Mouse (Mus musculus) lung, postnatal 36 days (tissue): ENCODE measurements at regions not wholly inside any gene's neighbourhood (a gene's known extent, or its start where the extent isn't known, plus 50 kb on each side); places are given as distances from the start of the nearest gene placed in this dataset.
A peak's percentile ranks its signal among the peaks of the same experiment; 100 is the strongest.

Experiments
- DNase-seq: peaks from one replicate; pipeline ENCODE4 v3.0.0; 2022; ENCODE audit warnings: mixed read lengths

GRCm38 (mm10) chr16:71622664-71623063 lies 685.4 kb upstream of the Robo1 start:
- DNase-seq: no peak

- DNase-seq: no peak
Observed at GRCm38 (mm10) chr16:71640361-71640760, 667.7 kb upstream of the Robo1 start.

- no peak for DNase-seq
Observed at GRCm38 (mm10) chr16:71643223-71643622, 664.9 kb upstream of the Robo1 start.

DNA sequence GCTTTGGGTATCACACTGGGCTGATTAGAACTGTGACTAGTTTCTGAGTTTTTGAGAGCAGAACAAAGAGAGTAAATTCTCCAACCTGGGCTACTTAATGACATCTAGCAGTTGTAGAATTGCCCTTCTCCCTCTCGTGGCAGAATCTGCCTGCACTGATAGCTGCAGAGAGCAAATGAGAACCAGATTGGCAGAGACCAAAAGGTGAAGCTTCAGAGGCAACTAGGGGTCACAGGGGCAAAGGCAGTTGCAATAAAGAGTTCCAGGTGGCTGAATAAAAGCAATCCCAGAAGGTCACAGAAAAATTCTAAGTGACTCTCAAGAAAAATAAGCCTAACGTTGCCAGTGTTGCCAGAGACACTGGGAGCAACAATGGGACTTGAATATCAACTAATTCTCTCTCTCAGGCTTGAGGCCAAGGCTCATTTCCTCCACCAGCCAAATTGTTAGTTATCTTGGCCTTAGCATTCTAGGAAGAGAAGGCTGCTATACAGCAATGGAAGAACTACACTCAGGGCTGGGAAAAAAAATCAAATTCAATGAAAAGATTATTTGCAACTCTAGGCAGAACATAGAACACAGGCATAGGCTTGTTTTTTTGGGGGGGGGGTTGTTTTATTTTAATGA lies 629.9 kb upstream of the Robo1 start:
- no peak for DNase-seq

- no peak for DNase-seq
Observed at GRCm38 (mm10) chr16:71693464-71693863, 614.6 kb upstream of the Robo1 start.

DNA sequence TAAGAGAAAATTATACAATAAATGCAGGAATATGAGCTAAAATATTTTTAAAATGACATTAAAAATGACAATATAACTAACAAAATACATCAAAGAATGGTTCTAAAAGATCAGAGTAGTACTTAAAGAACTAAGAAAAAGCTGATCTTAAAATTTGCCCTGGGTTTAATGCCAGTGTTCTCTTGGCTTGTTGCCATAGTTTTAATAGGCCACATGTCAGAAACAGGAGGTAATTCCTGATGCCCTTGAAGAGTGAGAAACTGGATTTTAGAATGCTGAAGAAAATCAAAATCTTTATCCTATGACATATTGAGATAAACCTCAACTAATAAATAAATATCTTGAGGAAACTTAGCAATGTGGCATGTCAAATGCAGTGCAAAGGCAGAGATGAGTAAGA lies 602.3 kb upstream of the Robo1 start:
- DNase-seq: no peak

GRCm38 (mm10) chr16:71709684-71710083 lies 598.4 kb upstream of the Robo1 start:
- no peak for DNase-seq

GRCm38 (mm10) chr16:71711879-71712278 lies 596.2 kb upstream of the Robo1 start:
- DNase-seq: no peak

- no peak for DNase-seq
Observed at GRCm38 (mm10) chr16:71717207-71717606, 590.9 kb upstream of the Robo1 start.

DNA sequence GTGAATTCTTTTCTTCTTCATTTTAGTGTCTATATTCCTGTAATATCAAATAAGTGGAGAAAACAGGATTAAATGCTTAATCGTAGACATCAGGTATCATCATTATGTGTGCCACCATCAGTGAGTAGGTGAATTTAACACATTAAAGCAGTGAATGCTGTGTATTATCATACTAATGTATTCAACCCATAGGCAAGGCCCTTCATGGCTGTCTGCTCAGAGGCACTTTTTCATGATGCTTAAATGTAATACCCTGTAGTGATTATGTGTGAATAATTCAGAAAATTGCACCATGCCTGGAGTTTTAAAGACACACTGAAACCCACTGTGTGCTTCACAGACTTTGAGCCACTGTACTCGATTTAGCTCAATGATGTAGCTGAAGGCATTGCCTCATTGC lies 583.2 kb upstream of the Robo1 start:
- no peak for DNase-seq

DNA sequence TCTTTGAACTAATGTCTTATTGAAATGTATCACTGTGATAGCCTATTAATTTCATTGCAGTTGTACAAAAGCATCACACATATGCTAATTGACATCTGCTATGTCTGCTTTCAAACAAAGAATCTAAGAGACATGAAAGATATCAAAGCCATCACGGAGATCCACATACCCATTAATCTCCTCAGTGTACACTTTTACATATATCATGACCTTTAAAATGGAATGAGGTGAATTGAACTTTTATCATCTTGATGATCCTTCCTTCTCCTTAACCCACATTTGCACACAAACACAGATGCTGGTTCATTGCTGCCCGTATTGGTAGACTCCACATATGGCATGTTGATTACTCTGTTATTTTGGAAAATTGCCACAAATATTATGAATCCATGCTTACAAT lies 570.2 kb upstream of the Robo1 start:
- no peak for DNase-seq

DNA sequence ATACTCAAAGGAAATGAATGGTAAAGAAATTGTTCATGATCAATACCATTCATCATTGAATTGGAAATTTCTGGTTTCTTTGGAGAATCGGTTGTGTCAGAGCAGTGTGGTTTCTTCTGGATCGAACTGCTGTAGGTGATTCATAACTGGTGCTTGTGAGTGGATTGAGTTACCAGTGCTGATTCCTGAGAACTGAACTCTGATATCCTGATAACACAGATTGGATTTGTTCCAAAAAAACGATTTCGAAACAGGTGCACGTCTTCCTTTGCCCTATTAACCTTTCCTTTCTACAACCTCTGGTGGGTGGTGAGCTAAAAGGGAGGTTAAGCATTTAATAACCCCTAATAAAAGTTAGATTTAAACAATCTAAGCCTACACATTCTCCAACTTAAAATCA lies 569.0 kb upstream of the Robo1 start:
- DNase-seq: no peak

- no peak for DNase-seq
Observed at GRCm38 (mm10) chr16:71780945-71781344, 527.2 kb upstream of the Robo1 start.

- no peak for DNase-seq
Observed at GRCm38 (mm10) chr16:71812840-71813239, 495.3 kb upstream of the Robo1 start.

GRCm38 (mm10) chr16:71835325-71835724 lies 472.8 kb upstream of the Robo1 start:
- no peak for DNase-seq

GRCm38 (mm10) chr16:71850097-71850496 lies 458.0 kb upstream of the Robo1 start:
- DNase-seq: no peak

DNA sequence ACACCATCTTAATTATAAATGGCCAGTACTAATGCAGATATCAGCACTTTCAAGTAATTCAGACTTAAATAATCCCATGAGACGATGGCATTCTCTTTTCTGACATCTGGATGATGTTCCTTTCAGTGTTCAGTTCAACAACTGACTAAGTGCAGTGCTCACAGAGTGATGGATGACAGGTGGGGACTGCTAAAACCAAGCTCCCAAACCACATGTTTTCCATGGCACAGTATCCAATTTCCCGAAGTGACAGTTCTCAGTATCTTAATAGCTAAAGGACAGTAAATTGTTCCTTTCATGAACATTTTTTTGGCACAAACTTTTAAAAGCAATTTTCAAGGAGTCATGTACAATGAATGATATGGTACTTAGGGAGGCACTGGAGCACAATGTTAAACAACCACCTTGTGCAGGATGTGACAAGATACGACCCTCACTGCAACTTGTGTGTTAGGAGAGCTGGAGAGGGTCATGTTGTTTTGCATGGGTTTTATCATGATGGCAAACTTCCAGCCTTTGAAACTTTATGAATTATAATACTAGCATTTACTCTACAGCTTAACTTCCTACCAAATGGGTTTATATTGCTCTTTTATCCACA lies 456.4 kb upstream of the Robo1 start:
- DNase-seq: no peak

- DNase-seq: no peak
Observed at GRCm38 (mm10) chr16:71857877-71858276, 450.2 kb upstream of the Robo1 start.

- peak; percentile 19 for DNase-seq
Observed at GRCm38 (mm10) chr16:71860205-71860604, 447.9 kb upstream of the Robo1 start.

GRCm38 (mm10) chr16:71885701-71886100 lies 422.4 kb upstream of the Robo1 start:
- no peak for DNase-seq

- DNase-seq: no peak
Observed at GRCm38 (mm10) chr16:71889679-71890078, 418.4 kb upstream of the Robo1 start.

GRCm38 (mm10) chr16:71923111-71923510 lies 385.0 kb upstream of the Robo1 start:
- DNase-seq: no peak

- DNase-seq: no peak
Observed at GRCm38 (mm10) chr16:71944165-71944564, 363.9 kb upstream of the Robo1 start.

DNA sequence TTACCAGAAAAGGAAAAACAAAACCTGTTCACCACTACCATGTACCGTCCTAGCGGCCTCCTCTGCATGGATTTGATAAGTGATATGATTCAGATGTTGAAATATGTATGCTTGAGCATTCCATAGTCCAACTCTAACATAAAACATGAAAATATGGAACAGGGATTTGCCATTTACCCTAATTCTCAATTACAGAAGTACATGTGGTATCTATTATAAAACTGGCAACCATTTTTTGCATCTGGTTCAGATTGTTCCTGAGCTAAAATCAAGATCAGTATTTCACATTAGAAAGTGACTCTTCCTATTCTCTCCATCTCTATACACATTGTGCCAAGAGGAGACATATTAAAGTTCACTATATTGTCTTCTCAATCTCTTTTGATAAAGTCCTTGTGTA lies 363.3 kb upstream of the Robo1 start:
- no peak for DNase-seq

DNA sequence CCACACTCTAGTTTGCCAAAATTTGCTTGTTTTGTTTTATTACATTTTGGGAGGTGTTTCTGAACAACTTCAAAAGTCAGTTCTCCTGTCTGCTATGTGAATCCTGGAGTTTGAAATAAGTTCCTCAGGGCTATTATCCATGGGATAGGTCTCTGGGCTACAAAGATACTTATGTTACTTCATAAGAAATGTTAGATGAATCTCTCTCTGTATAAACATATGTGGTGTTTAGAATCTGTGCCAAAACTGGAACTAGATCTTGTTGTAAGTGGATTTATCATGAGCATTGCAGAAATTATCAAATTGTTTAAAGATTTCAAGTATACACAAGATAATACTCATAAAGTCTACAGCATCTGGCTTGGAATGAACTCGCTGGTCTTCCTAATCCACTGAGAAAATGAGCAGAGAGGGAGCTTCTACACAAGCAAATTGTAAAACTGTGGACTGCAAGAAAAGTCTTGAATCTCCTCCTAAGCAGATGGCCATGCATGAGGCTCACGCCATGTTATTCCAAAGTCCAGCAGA lies 355.2 kb upstream of the Robo1 start:
- no peak for DNase-seq
